Mouse (Mus musculus) gastrocnemius, adult 2 months (tissue): Measurements from ENCODE around the gene Dcun1d4. TPM values are rescaled to one million over a fixed set of nuclear protein-coding genes. Genes with fewer than 3 reads are reported as not detected.

Experiments used
- DNase-seq: peaks from one replicate; pipeline ENCODE4 v3.0.0; 2022
- H3K27ac ChIP-seq: fragments of 200-600 bp; 2 replicates; pipeline ENCODE4 v1.8.1; 2022; ENCODE audit warnings: mild to moderate bottlenecking
- H3K4me3 ChIP-seq: fragments of 200-600 bp; 2 replicates; pipeline ENCODE4 v1.8.1; 2022; ENCODE audit warnings: mild to moderate bottlenecking, moderate library complexity
- CTCF ChIP-seq: fragments of 200-600 bp; IDR thresholded peaks from 2 replicates; pipeline ENCODE4 v1.8.1; 2022; ENCODE audit warnings: antibody characterized with exemption, mild to moderate bottlenecking, moderate library complexity
- intact Hi-C: fragments of 180-260 bp; cut with DNase I; formaldehyde crosslinking; loops from one replicate; pipeline ENCODE4 v1.15.1; 2025
- total RNA-seq, 2 experiments: library from RNA; stranded (reverse); gene quantifications; 2 replicates each; pipeline ENCODE4 v1.2.3; 2021

The Dcun1d4 gene
- total RNA-seq, 2 experiments from 2014 or later: 10.5 to 12.2 TPM

- H3K27ac ChIP-seq: no peak overlapping the region
- no peak for TF ChIP-seq CTCF
- no peak overlapping the region for H3K4me3 ChIP-seq
- intact Hi-C loops: no loop called here
- no peak for DNase-seq
Measured at GRCm38 (mm10) chr5:73598943-73599695, 118.3 kb downstream of the Dcun1d4 start.

- intact Hi-C loops: no loop called here
Measured at GRCm38 (mm10) chr5:73599991-73600390, 119.2 kb downstream of the Dcun1d4 start.

GRCm38 (mm10) chr5:73601361-73601763 lies 120.6 kb downstream of the Dcun1d4 start:
- Histone ChIP-seq H3K4me3 (no peak overlapping the region), H3K27ac (no peak overlapping the region)
- intact Hi-C loops: no loop called here
- no peak for TF ChIP-seq CTCF
- DNase-seq: no peak

More at GRCm38 (mm10) chr5:73599991-73600390, 119.2 kb downstream of the Dcun1d4 start:
- no peak for DNase-seq
- no peak overlapping the region for H3K27ac ChIP-seq
- no peak for TF ChIP-seq CTCF
- H3K4me3 ChIP-seq: no peak overlapping the region

- TF ChIP-seq CTCF: peak; percentile 31; the same call in 1 of the 2 replicates
- no peak overlapping the region for H3K27ac ChIP-seq
- intact Hi-C loops: no loop called here
- DNase-seq: no peak
- H3K4me3 ChIP-seq: no peak overlapping the region
Measured at GRCm38 (mm10) chr5:73602865-73603264, 122.1 kb downstream of the Dcun1d4 start.

- H3K27ac ChIP-seq: no peak overlapping the region
- no peak overlapping the region for H3K4me3 ChIP-seq
- intact Hi-C loops: no loop called here
- no peak for TF ChIP-seq CTCF
- DNase-seq: no peak
Measured at GRCm38 (mm10) chr5:73604542-73604941, 123.7 kb downstream of the Dcun1d4 start.

GRCm38 (mm10) chr5:73604964-73605363 lies 124.2 kb downstream of the Dcun1d4 start:
- intact Hi-C loops: no loop called here
- no peak overlapping the region for H3K27ac ChIP-seq
- H3K4me3 ChIP-seq: no peak overlapping the region
- TF ChIP-seq CTCF: no peak
- DNase-seq: no peak

Other genes with a start within 250 kb of the Dcun1d4 start
- gene Fryl, start 224.4 kb upstream of the Dcun1d4 start, total RNA-seq: 10 to 100 TPM; 14.6 to 23.5 TPM
- gene Ociad1, start 188.2 kb upstream of the Dcun1d4 start, total RNA-seq: 100 to 1,000 TPM; 147 to 166 TPM
- gene Ociad2, start 140.0 kb upstream of the Dcun1d4 start, total RNA-seq: 10 to 100 TPM; 36.9 to 56.5 TPM
- gene Cwh43, start 74.9 kb upstream of the Dcun1d4 start, total RNA-seq: not detected
- gene Lrrc66, start 151.5 kb downstream of the Dcun1d4 start, total RNA-seq: not detected
- 10 to 100 TPM; 88.5 to 89.5 TPM for gene Sgcb, start 166.8 kb downstream of the Dcun1d4 start, total RNA-seq
- gene Spata18, start 170.4 kb downstream of the Dcun1d4 start, total RNA-seq: not detected